Mouse (Mus musculus) liver, embryonic 15.5 days (tissue): ENCODE measurements around the gene Rgl1. TPM values are rescaled to one million over a fixed set of nuclear protein-coding genes. Genes with fewer than 3 reads are reported as not detected.

Experiments used
- ATAC-seq: fragments of 200-750 bp; cut with Nextera tagmentation; 2 replicates; pipeline ENCODE4 v1.8.0; 2017; ENCODE audit warnings: moderate number of reproducible peaks, mild to moderate bottlenecking, moderate library complexity; ENCODE audit not compliant: insufficient read depth
- H3K27ac ChIP-seq: fragments of 300-500 bp; sonication (generic); replicated peaks from 2 replicates; pipeline ENCODE4 v1.5.1; 2015; ENCODE audit warnings: mild to moderate bottlenecking, inconsistent platforms
- H3K27me3 ChIP-seq: fragments of 300-500 bp; sonication (generic); 2 replicates; pipeline ENCODE4 v1.6.1; 2015; ENCODE audit warnings: mild to moderate bottlenecking, inconsistent platforms
- H3K36me3 ChIP-seq: fragments of 300-500 bp; sonication (generic); replicated peaks from 2 replicates; pipeline ENCODE4 v1.6.1; 2015; ENCODE audit warnings: moderate library complexity, mild to moderate bottlenecking, inconsistent platforms
- H3K4me1 ChIP-seq: fragments of 300-500 bp; sonication (generic); replicated peaks from 2 replicates; pipeline ENCODE4 v1.6.1; 2015; ENCODE audit warnings: inconsistent platforms
- H3K4me2 ChIP-seq: fragments of 300-500 bp; sonication (generic); 2 replicates; pipeline ENCODE4 v1.6.1; 2015; ENCODE audit warnings: moderate library complexity, mild to moderate bottlenecking, inconsistent platforms
- H3K4me3 ChIP-seq: fragments of 300-500 bp; sonication (generic); replicated peaks from 2 replicates; pipeline ENCODE4 v1.5.1; 2015; ENCODE audit warnings: mild to moderate bottlenecking, inconsistent platforms
- H3K9ac ChIP-seq: fragments of 300-500 bp; sonication (generic); 2 replicates; pipeline ENCODE4 v1.6.1; 2015; ENCODE audit warnings: moderate library complexity, mild to moderate bottlenecking, inconsistent platforms
- H3K9me3 ChIP-seq: fragments of 300-500 bp; sonication (generic); replicated peaks from 2 replicates; pipeline ENCODE4 v1.6.1; 2016; ENCODE audit warnings: inconsistent platforms
- WGBS: fragments of 180-500 bp; shearing (Covaris S2); methylation state at CpG from one replicate; pipeline ENCODE4 v1.1.7; 2015; ENCODE audit warnings: mixed read lengths; ENCODE audit not compliant: insufficient replicate concordance; 5-methylcytosine and 5-hydroxymethylcytosine counted together
- polyA plus RNA-seq: library from polyadenylated mRNA; unstranded; fragments of >200 nt; fragmentation: Nextera tagmentation; extraction: Ambion mirVana; gene quantifications from 2 replicates; pipeline ENCODE4 v1.2.1, GENCODE M21; 2015

Rgl1 gene
- polyA plus RNA-seq, 1 experiment from 2014 or later = 13.0 TPM

DNA sequence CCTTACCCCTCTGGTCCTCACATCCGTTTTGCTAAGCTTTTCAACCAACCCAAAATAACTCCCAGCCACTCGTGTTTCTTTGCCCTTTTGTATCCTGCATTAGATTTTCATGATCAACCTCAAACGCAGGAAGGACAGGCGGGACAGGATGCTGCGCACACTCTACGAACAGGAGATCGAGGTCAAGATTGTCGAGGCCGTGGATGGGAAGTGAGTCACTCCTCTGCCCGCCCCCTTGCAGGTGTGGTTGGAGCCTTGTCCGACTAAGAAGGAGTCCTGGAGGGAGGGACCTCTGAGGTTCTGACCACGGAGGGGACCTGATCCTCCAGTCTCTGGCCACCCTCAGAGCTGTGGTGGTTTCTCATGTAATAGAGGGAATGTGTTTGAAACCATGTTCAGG is 266.3 kb downstream of the Rgl1 start:
- H3K4me1 ChIP-seq = no peaks in the 10 kb centered on the region
- no peaks in the 10 kb centered on the region for H3K27me3 ChIP-seq
- H3K4me3 ChIP-seq = no peak overlapping the region
- H3K27ac ChIP-seq = no peak overlapping the region
- H3K9ac ChIP-seq = no peak overlapping the region
- 29% methylated on average over 12 of the region's 12 CpGs for WGBS
- H3K4me2 ChIP-seq = no peak overlapping the region
- H3K9me3 ChIP-seq = no peaks in the 10 kb centered on the region
- ATAC-seq = no peak
- H3K36me3 ChIP-seq = no peaks in the 10 kb centered on the region

DNA sequence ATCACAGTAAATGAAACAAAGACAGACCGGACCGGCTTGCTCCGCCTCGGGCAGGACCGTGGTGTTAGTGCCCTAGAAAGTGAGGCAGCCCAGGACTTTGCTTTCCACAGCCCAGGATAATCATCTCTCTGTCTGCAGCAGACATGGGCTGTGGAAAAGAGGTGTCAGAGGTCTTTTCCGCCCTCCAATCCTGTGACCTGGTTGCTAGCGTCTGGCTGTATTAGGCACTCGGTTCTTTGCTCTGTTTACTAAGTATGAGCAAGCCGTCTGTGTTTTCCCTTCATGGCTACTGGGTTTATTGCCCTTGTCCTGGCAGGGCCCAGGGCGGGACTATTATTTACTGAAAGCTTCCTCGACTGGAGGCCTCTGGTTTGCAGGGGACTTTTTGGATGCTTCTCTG is 268.6 kb downstream of the Rgl1 start:
- no peak overlapping the region for H3K4me3 ChIP-seq
- H3K27me3 ChIP-seq = no peaks in the 10 kb centered on the region
- no peaks in the 10 kb centered on the region for H3K4me1 ChIP-seq
- no peaks in the 10 kb centered on the region for H3K9me3 ChIP-seq
- 0 out of 2 replicates have a peak overlapping the region, but pooled peaks have one; percentile 13 for H3K4me2 ChIP-seq
- no peaks in the 10 kb centered on the region for H3K36me3 ChIP-seq
- H3K9ac ChIP-seq = no peak overlapping the region
- WGBS = 28% methylated on average over 11 of the region's 11 CpGs
- H3K27ac ChIP-seq = no peak overlapping the region
- no peak for ATAC-seq

DNA sequence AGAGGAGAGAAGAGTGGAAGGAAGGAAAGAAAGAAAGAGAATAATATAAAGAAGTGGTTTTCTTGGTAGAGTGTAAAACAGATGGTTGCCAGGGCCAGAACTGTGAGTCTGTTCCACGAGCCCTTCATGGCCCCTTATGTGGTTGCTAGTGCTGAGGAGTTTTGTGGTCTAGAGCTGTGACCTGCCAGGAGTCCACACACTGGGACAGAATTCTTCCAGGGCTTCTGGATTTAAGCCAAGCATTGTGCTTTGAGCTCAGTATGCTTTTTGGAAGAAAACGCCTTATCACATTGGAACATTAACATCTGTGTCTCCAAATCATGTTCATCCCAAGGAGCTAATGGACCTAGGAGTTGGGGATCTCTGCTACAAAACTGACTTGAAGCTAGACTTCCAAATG is 269.3 kb downstream of the Rgl1 start:
- H3K4me1 ChIP-seq = no peaks in the 10 kb centered on the region
- no peaks in the 10 kb centered on the region for H3K36me3 ChIP-seq
- H3K4me3 ChIP-seq = no peak overlapping the region
- H3K9ac ChIP-seq = no peak overlapping the region
- H3K9me3 ChIP-seq = no peaks in the 10 kb centered on the region
- H3K27me3 ChIP-seq = no peaks in the 10 kb centered on the region
- H3K27ac ChIP-seq = no peak overlapping the region
- 34% methylated on average over 2 of the region's 2 CpGs for WGBS
- no peak for ATAC-seq
- no peak overlapping the region for H3K4me2 ChIP-seq

DNA sequence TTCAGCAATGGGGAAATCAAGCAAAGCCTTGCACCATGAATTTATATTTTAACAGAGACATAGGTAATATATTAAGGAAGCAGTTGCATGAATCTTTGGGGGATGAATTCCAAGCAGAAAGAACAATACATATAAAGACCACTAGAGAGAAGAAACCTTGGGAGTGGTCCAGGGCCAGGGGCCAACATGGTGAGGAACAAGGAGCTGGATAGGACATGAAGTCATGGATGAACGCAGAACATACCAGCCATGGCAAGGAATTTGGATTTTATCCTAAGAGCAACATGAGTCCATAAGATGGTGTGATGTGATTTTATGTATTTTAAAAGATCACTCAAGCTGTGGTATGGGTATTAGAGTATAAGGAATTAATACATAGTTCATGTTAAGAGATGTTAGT is 273.9 kb downstream of the Rgl1 start:
- H3K36me3 ChIP-seq = no peaks in the 10 kb centered on the region
- H3K4me2 ChIP-seq = no peak overlapping the region
- H3K4me1 ChIP-seq = no peaks in the 10 kb centered on the region
- WGBS = 68% methylated on average over 1 of the region's 1 CpGs
- no peaks in the 10 kb centered on the region for H3K9me3 ChIP-seq
- no peak overlapping the region for H3K9ac ChIP-seq
- no peak for ATAC-seq
- no peak overlapping the region for H3K27ac ChIP-seq
- no peaks in the 10 kb centered on the region for H3K27me3 ChIP-seq
- H3K4me3 ChIP-seq = no peak overlapping the region

DNA sequence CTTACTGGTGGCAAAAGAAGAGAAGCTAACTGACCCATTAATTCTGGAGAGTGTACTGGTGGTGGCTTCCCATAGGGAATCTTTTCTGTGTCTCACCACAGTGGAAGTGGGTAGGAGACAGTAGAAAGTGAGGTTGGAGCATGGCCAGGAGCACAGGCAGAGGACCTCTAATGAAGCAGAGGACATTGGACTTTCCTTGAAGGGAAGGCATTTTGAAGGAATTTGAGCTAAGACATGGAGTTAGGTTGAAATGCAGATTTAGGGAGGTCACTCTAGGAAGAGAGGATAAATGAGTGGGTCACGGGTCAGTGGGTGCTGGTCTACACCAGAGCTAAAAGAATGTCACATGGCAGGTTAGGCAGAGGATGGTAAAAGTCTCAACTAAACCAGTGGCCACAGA is 275.3 kb downstream of the Rgl1 start:
- Histone ChIP-seq H3K9ac (no peak overlapping the region), H3K27ac (no peak overlapping the region), H3K27me3 (no peaks in the 10 kb centered on the region), H3K9me3 (no peaks in the 10 kb centered on the region), H3K36me3 (no peaks in the 10 kb centered on the region), H3K4me2 (no peak overlapping the region), H3K4me1 (no peaks in the 10 kb centered on the region), H3K4me3 (no peak overlapping the region)
- 70% methylated on average over 1 of the region's 1 CpGs for WGBS
- ATAC-seq = no peak

DNA sequence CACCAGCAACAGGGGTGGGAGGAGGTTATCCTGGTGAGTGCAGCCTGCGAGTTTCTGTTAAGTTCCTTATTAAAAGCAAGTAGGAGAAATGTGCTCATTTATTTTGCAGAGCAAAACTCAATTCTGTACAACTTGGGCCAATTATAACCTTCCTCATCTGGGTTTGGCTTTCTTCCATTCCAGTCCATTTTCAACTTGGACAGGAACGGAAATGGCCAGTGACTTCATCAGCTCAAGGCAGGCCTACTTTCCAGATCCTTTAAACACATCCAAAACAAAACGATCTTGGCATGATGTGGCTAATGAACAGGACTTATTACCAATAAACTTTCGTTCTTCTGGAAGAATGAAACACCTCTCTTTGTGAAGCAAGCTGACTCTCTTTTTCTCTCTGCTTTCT is 290.0 kb downstream of the Rgl1 start:
- Histone ChIP-seq H3K4me3 (no peak overlapping the region), H3K4me2 (no peak overlapping the region), H3K27ac (no peak overlapping the region), H3K36me3 (no peaks in the 10 kb centered on the region), H3K4me1 (no peaks in the 10 kb centered on the region), H3K9me3 (no peaks in the 10 kb centered on the region), H3K9ac (no peak overlapping the region), H3K27me3 (no peaks in the 10 kb centered on the region)
- ATAC-seq = no peak
- WGBS = 53% methylated on average over 4 of the region's 4 CpGs

DNA sequence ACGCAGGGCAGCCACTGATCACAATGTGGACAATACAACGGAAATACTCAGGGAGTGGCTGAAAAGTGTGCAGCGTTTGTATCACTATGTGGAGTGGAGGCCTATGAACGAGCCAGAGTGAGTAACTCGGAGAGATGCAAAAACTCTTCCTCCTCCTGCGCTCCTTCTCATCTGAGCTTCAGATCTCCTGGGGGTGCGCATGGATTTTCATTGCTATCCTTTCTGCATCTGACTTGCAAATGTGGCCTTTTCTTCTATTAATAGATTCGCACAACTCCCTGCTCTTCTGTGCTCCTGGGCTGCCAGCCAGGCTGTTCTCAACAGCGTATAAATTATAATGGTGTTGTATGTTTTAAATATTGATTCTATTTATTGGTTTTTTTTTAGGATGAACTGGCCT is 297.7 kb downstream of the Rgl1 start:
- ATAC-seq = no peak
- no peaks in the 10 kb centered on the region for H3K9me3 ChIP-seq
- WGBS = 71% methylated on average over 9 of the region's 9 CpGs
- no peaks in the 10 kb centered on the region for H3K36me3 ChIP-seq
- H3K27ac ChIP-seq = no peak overlapping the region
- no peak overlapping the region for H3K9ac ChIP-seq
- no peak overlapping the region for H3K4me3 ChIP-seq
- no peaks in the 10 kb centered on the region for H3K27me3 ChIP-seq
- H3K4me2 ChIP-seq = no peak overlapping the region
- H3K4me1 ChIP-seq = no peaks in the 10 kb centered on the region

Other genes starting within 250 kb of the Rgl1 start
- gene Apobec4, start 15.8 kb downstream of the Rgl1 start, polyA plus RNA-seq = not detected in 2 replicates
- 138 and 146 TPM in 2 replicates for gene Arpc5, start 191 bp upstream of the Rgl1 start, polyA plus RNA-seq
- 11.2 and 11.7 TPM in 2 replicates for gene Ncf2, start 33.8 kb upstream of the Rgl1 start, polyA plus RNA-seq
- gene Smg7, start 136.3 kb upstream of the Rgl1 start, polyA plus RNA-seq = 8.8 and 9.0 TPM in 2 replicates
- 0.02 and 0.05 TPM in 2 replicates for gene Nmnat2, start 188.6 kb upstream of the Rgl1 start, polyA plus RNA-seq